Mouse (Mus musculus) myocyte (in vitro differentiated cells): ENCODE data around the gene Synj2. TPM values are rescaled to one million over a fixed set of nuclear protein-coding genes. Genes with fewer than 3 reads are reported as not detected.

Source experiments
- H3K27me3 ChIP-seq: one replicate; pipeline ENCODE4 v1.6.1; 2011; ENCODE audit not compliant: control insufficient read depth, insufficient read depth, insufficient read length
- H3K36me3 ChIP-seq: one replicate; pipeline ENCODE4 v1.6.1; 2011; ENCODE audit not compliant: control insufficient read depth, insufficient read depth
- H3K4me2 ChIP-seq: one replicate; pipeline ENCODE4 v1.6.1; 2011; ENCODE audit warnings: low read depth, control low read depth
- H3K4me3 ChIP-seq: one replicate; pipeline ENCODE4 v1.5.1; 2011; ENCODE audit warnings: mild to moderate bottlenecking, control low read depth, moderate library complexity
- H3K79me2 ChIP-seq: one replicate; pipeline ENCODE4 v1.6.1; 2011; ENCODE audit not compliant: control insufficient read depth, insufficient read depth
- H3ac ChIP-seq: one replicate; pipeline ENCODE4 v1.6.1; 2011; ENCODE audit not compliant: control insufficient read depth, insufficient read length
- CEBPB ChIP-seq: IDR thresholded peaks from 2 replicates; pipeline ENCODE4 v1.6.1; 2011; ENCODE audit warnings: mild to moderate bottlenecking, moderate library complexity; ENCODE audit not compliant: poor library complexity, insufficient read depth, severe bottlenecking
- E2F4 ChIP-seq: IDR thresholded peaks from one replicate; pipeline ENCODE4 v1.6.1; 2011; ENCODE audit warnings: mild to moderate bottlenecking, control low read depth, moderate library complexity; ENCODE audit not compliant: insufficient read depth
- MAX ChIP-seq: IDR thresholded peaks from one replicate; pipeline ENCODE4 v1.6.1; 2011; ENCODE audit warnings: low read depth, mild to moderate bottlenecking, control low read depth
- MYOD1 ChIP-seq, 3 experiments: IDR thresholded peaks; one replicate each; pipeline ENCODE4 v1.6.1; 2011; ENCODE audit warnings: control low read depth in 2 of 3, low read depth in 2 of 3, mild to moderate bottlenecking in 2 of 3, moderate library complexity in 1 of 3; ENCODE audit not compliant: insufficient read length in 2 of 3, control insufficient read depth in 1 of 3
- MYOG ChIP-seq, 3 experiments: IDR thresholded peaks; one replicate each; pipeline ENCODE4 v1.6.1; 2011; ENCODE audit warnings: control low read depth in 2 of 3, low read depth in 2 of 3, mild to moderate bottlenecking in 2 of 3; ENCODE audit not compliant: insufficient read length in 2 of 3, control insufficient read depth in 1 of 3, insufficient read depth in 1 of 3
- POLR2A ChIP-seq: IDR thresholded peaks from one replicate; pipeline ENCODE4 v1.6.1; 2011; ENCODE audit warnings: low read depth, mild to moderate bottlenecking, control low read depth, moderate library complexity; ENCODE audit not compliant: insufficient read length
- POLR2AphosphoS2 ChIP-seq: IDR thresholded peaks from one replicate; pipeline ENCODE4 v1.6.1; 2011; ENCODE audit warnings: low read depth, control low read depth; ENCODE audit not compliant: insufficient read length
- REST ChIP-seq: IDR thresholded peaks from one replicate; pipeline ENCODE4 v1.6.1; 2011; ENCODE audit warnings: mild to moderate bottlenecking, control low read depth, moderate library complexity; ENCODE audit not compliant: insufficient read depth, insufficient read length
- SRF ChIP-seq: IDR thresholded peaks from one replicate; pipeline ENCODE4 v1.6.1; 2011; ENCODE audit warnings: low read depth; ENCODE audit not compliant: control insufficient read depth, insufficient read length
- TCF12 ChIP-seq: IDR thresholded peaks from one replicate; pipeline ENCODE4 v1.6.1; 2011; ENCODE audit warnings: mild to moderate bottlenecking, control low read depth; ENCODE audit not compliant: poor library complexity, insufficient read depth, severe bottlenecking
- TCF3 ChIP-seq: IDR thresholded peaks from one replicate; pipeline ENCODE4 v1.6.1; 2011; ENCODE audit warnings: low read depth, control low read depth; ENCODE audit not compliant: insufficient read length
- USF1 ChIP-seq: IDR thresholded peaks from one replicate; pipeline ENCODE4 v1.6.1; 2011; ENCODE audit warnings: low read depth, mild to moderate bottlenecking, control low read depth, moderate library complexity
- polyA plus RNA-seq: library from polyadenylated mRNA; unstranded; fragments of >200 nt; fragmentation: generic; extraction: Trizol; gene quantifications from one replicate; pipeline ENCODE4 v1.2.1, GENCODE M21; 2012; ENCODE audit warnings: missing spikeins

Gene Synj2
- polyA plus RNA-seq, 1 experiment: 32.1 TPM

DNA sequence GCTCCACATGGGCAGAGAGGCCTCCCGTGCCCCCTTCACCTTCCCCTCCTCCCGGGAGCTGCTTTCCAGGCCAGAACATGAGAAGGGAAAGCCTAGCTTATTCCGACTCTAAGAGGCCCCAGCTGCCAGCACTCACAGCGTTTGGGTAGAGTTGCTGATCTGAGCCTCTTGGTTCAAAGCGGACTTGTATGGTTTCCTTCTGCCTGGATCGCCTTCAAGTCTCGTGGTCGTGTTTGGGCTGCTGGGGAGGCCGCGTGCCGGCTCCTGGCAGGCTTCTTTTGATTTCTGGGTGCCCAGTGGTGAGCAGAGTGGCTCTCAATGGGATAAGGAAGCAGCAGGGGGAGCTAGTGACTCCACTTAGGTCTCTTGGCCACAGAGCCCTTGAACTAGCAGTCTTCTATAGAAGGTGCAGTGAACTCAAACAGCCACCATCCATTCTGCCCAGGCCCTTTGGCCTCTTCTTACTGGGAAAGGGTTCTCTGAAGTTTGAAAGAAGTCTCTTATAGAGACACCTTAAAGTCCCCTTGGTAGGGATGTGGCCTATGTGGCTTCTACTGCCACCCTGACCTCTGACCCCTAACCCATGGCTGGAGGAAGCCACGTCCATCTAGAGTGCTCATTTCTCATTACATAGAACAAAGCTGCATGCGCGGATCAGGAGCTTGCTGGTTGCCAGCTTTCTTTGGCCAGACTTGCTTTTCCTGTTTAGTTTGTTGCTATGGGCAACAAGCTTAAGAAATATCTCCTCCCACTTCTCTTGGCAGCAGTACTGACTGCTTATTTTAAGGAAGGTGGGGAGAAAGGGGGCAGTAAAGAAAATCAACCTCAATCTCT, 64.8 kb downstream of the Synj2 start:
- no peak for TF ChIP-seq POLR2A
- TF ChIP-seq SRF: no peak
- TF ChIP-seq TCF3: no peak
- TF ChIP-seq MAX: no peak
- peaks cover 11% of the 10 kb centered on the region for H3K79me2 ChIP-seq

DNA sequence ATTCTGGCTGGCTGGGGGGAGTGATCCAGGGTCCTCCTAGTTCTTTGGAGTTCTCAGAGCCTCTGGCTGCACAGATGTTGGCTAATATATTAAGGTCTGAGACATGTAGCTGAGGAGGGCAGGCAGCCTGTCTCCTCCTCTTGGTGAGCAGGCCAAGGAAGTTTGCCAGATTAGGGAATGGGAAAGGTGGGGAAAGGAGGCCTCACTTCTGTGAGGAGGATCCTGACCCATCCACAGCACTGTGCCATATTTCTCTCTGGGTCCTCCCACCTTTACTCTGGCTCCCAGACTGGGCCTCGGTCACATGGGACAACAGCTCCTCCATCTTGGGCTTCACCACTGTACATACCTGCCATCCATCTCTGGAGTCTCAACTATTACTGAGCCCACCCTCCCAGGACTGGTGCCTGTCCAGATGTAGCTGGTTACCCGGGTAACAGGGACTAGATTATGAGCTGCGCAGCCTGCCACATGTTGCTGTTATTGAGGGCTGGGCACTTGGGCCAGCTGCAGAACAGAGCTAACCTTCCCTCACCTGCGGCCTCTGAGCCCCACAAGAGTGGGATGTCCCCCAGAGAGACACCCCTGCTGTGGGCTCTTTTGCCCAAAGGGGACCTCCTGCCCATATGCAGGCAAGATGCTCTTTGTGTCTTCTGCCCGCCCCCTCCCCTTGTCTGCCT, 66.2 kb downstream of the Synj2 start:
- Histone ChIP-seq H3K79me2 (peaks cover 11% of the 10 kb centered on the region), H3K4me2 (peak overlapping the region; percentile 50), H3K27me3 (no peaks in the 10 kb centered on the region), H3K36me3 (peaks cover 50% of the 10 kb centered on the region), H3K4me3 (no peak overlapping the region), H3ac (no peak overlapping the region)
- no peak for TF ChIP-seq TCF3
- TF ChIP-seq MAX: no peak

More for the DNA sequence above, 64.8 kb downstream of the Synj2 start:
- H3K4me2 ChIP-seq: peak overlapping the region; percentile 12
- H3ac ChIP-seq: no peak overlapping the region
- H3K4me3 ChIP-seq: no peak overlapping the region
- H3K36me3 ChIP-seq: peaks cover 50% of the 10 kb centered on the region
- H3K27me3 ChIP-seq: no peaks in the 10 kb centered on the region

DNA sequence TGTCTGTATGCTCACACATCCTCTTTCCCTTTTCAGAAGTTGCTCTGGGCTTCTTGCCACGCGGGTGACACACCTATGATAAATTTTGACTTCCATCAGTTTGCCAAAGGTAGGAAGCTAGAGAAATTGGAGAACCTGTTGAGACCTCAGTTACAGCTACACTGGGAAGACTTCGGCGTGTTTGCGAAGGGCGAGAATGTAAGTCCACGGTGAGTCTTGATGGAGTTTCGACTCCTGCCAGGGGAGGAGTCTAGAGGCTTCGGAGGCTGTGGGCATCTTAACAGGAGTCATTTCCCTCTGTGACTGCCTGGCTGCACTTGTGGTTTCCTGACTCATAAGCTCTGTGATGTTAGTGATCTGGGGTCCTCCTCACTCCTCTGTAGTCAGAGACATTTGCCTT, 66.8 kb downstream of the Synj2 start:
- H3K4me2 ChIP-seq: peak overlapping the region; percentile 50
- H3ac ChIP-seq: no peak overlapping the region
- peaks cover 11% of the 10 kb centered on the region for H3K79me2 ChIP-seq
- TF ChIP-seq TCF3: no peak
- no peak for TF ChIP-seq MAX
- no peak for TF ChIP-seq SRF
- no peak for TF ChIP-seq POLR2AphosphoS2
- TF ChIP-seq REST: no peak
- TF ChIP-seq MYOD1 (IDR thresholded peaks at IDR 0.05; ENCODE audit: control insufficient read depth in 1 of 3, insufficient read length in 2 of 3, low read depth in 2 of 3): no peak
- no peak for TF ChIP-seq E2F4
- TF ChIP-seq MYOG (IDR thresholded peaks at IDR 0.05; ENCODE audit: control insufficient read depth in 1 of 3, insufficient read depth in 1 of 3, insufficient read length in 2 of 3, low read depth in 2 of 3): no peak
- TF ChIP-seq USF1: no peak
- no peak for TF ChIP-seq CEBPB
- no peak for TF ChIP-seq POLR2A
- no peak for TF ChIP-seq TCF12
- no peak overlapping the region for H3K4me3 ChIP-seq
- H3K27me3 ChIP-seq: no peaks in the 10 kb centered on the region
- H3K36me3 ChIP-seq: peaks cover 44% of the 10 kb centered on the region

DNA sequence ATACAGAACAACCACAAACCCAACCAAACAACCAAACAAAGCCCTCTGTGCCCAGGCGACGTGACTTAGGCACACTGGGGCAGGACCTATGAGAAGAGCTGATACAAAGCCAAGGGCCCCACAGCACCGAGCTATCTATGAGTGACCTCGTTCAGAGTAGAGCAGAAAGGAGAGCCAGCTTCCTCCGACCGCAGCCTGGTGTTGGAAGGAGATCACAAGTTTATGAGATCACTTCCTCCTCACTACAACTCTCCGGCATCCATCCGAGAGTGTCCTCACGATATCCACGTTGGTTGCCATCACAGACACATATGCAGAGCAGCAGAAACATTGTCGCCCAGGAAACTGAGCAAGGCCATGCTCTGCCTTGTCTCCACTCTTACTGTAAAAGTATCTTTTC, 67.5 kb downstream of the Synj2 start:
- peaks cover 4% of the 10 kb centered on the region for H3K79me2 ChIP-seq
- no peak overlapping the region for H3K4me3 ChIP-seq
- no peak overlapping the region for H3ac ChIP-seq
- peak overlapping the region; percentile 50 for H3K4me2 ChIP-seq
- TF ChIP-seq POLR2A: no peak
- TF ChIP-seq POLR2AphosphoS2: no peak
- no peak for TF ChIP-seq USF1
- TF ChIP-seq MAX: no peak
- no peak for TF ChIP-seq E2F4
- no peak for TF ChIP-seq SRF
- no peak for TF ChIP-seq CEBPB
- TF ChIP-seq TCF3: no peak
- no peak for TF ChIP-seq MYOG (IDR thresholded peaks at IDR 0.05; ENCODE audit: control insufficient read depth in 1 of 3, insufficient read depth in 1 of 3, insufficient read length in 2 of 3, low read depth in 2 of 3)
- TF ChIP-seq MYOD1 (IDR thresholded peaks at IDR 0.05; ENCODE audit: control insufficient read depth in 1 of 3, insufficient read length in 2 of 3, low read depth in 2 of 3): no peak
- H3K27me3 ChIP-seq: no peaks in the 10 kb centered on the region
- H3K36me3 ChIP-seq: peaks cover 44% of the 10 kb centered on the region

GRCm38 (mm10) chr17:6009606-6010005, 68.5 kb downstream of the Synj2 start:
- peaks cover 4% of the 10 kb centered on the region for H3K79me2 ChIP-seq
- no peak overlapping the region for H3ac ChIP-seq
- peaks cover 46% of the 10 kb centered on the region for H3K36me3 ChIP-seq
- no peak overlapping the region for H3K4me3 ChIP-seq
- TF ChIP-seq REST (no peak), USF1 (no peak), POLR2A (no peak), POLR2AphosphoS2 (no peak), CEBPB (no peak), MYOG (IDR thresholded peaks at IDR 0.05; ENCODE audit: control insufficient read depth in 1 of 3, insufficient read depth in 1 of 3, insufficient read length in 2 of 3, low read depth in 2 of 3) (no peak), MYOD1 (IDR thresholded peaks at IDR 0.05; ENCODE audit: control insufficient read depth in 1 of 3, insufficient read length in 2 of 3, low read depth in 2 of 3) (no peak), TCF12 (no peak), MAX (no peak), E2F4 (no peak)
- H3K4me2 ChIP-seq: no peak overlapping the region
- H3K27me3 ChIP-seq: no peaks in the 10 kb centered on the region
